Mouse (Mus musculus) embryonic facial prominence, embryonic 11.5 days (tissue): ENCODE measurements around the gene Rnaseh2b. TPM values are rescaled to one million over a fixed set of nuclear protein-coding genes. Genes with fewer than 3 reads are reported as not detected.

Source experiments
- ATAC-seq: fragments of 200-750 bp; cut with Nextera tagmentation; replicated peaks from 2 replicates; pipeline ENCODE4 v1.8.0; 2017; ENCODE audit warnings: low read depth; ENCODE audit not compliant: insufficient number of reproducible peaks, low FRiP score, low TSS enrichment
- DNase-seq: peaks from one replicate; pipeline ENCODE4 v3.0.0-alpha.2; 2015; ENCODE audit warnings: low spot score
- H3K27ac ChIP-seq: fragments of 300-500 bp; sonication (generic); replicated peaks from 2 replicates; pipeline ENCODE4 v1.5.1; 2014; ENCODE audit warnings: mild to moderate bottlenecking, low read depth, low read length, control low read depth
- H3K27me3 ChIP-seq: fragments of 300-500 bp; sonication (generic); 2 replicates; pipeline ENCODE4 v1.6.1; 2014; ENCODE audit warnings: mild to moderate bottlenecking, low read length, moderate library complexity, mixed read lengths; ENCODE audit not compliant: control insufficient read depth, insufficient read depth
- H3K36me3 ChIP-seq: fragments of 300-500 bp; sonication (generic); replicated peaks from 2 replicates; pipeline ENCODE4 v1.6.1; 2014; ENCODE audit warnings: low read depth, mild to moderate bottlenecking, low read length, moderate library complexity, mixed read lengths; ENCODE audit not compliant: control insufficient read depth, insufficient read depth
- H3K4me1 ChIP-seq: fragments of 300-500 bp; sonication (generic); 2 replicates; pipeline ENCODE4 v1.6.1; 2014; ENCODE audit warnings: low read length, mixed read lengths; ENCODE audit not compliant: control insufficient read depth, insufficient read depth
- H3K4me2 ChIP-seq: fragments of 300-500 bp; sonication (generic); 2 replicates; pipeline ENCODE4 v1.6.1; 2014; ENCODE audit warnings: low read depth, mild to moderate bottlenecking, control low read depth, low read length, moderate library complexity
- H3K4me3 ChIP-seq: fragments of 300-500 bp; sonication (generic); 2 replicates; pipeline ENCODE4 v1.5.1; 2014; ENCODE audit warnings: low read depth, low read length, control low read depth
- H3K9ac ChIP-seq: fragments of 300-500 bp; sonication (generic); replicated peaks from 2 replicates; pipeline ENCODE4 v1.6.1; 2014; ENCODE audit warnings: mild to moderate bottlenecking, control low read depth, low read length
- H3K9me3 ChIP-seq: fragments of 300-500 bp; sonication (generic); replicated peaks from 2 replicates; pipeline ENCODE4 v1.6.1; 2016; ENCODE audit warnings: mild to moderate bottlenecking, low read length, inconsistent platforms, mixed read lengths; ENCODE audit not compliant: control insufficient read depth
- WGBS: fragments of 180-500 bp; shearing (Covaris S2); extraction: QIAGEN DNeasy Blood & Tissue Kit; methylation state at CpG from one replicate; pipeline ENCODE4 v1.1.7; 2014; 5-methylcytosine and 5-hydroxymethylcytosine counted together
- polyA plus RNA-seq: library from polyadenylated mRNA; unstranded; fragments of >200 nt; fragmentation: Nextera tagmentation; extraction: Ambion mirVana; gene quantifications from 2 replicates; pipeline ENCODE4 v1.2.1, GENCODE M21; 2014

Gene Rnaseh2b
- polyA plus RNA-seq, 1 experiment from 2014 or later, result 72.0 TPM

- Histone ChIP-seq H3K4me3 (no peak overlapping the region), H3K27ac (no peak overlapping the region), H3K9me3 (no peaks in the 10 kb centered on the region), H3K9ac (no peak overlapping the region), H3K27me3 (no peaks in the 10 kb centered on the region), H3K4me1 (peaks cover 3% of the 10 kb centered on the region; the same call in 1 of the 2 replicates), H3K4me2 (no peak overlapping the region), H3K36me3 (no peaks in the 10 kb centered on the region)
- no peak for ATAC-seq
- WGBS, result 76% methylated on average over 9 of the region's 9 CpGs
- DNase-seq, result peak; percentile 37
Measured at GRCm38 (mm10) chr14:62333909-62334687, 41.7 kb downstream of the Rnaseh2b start.

DNA sequence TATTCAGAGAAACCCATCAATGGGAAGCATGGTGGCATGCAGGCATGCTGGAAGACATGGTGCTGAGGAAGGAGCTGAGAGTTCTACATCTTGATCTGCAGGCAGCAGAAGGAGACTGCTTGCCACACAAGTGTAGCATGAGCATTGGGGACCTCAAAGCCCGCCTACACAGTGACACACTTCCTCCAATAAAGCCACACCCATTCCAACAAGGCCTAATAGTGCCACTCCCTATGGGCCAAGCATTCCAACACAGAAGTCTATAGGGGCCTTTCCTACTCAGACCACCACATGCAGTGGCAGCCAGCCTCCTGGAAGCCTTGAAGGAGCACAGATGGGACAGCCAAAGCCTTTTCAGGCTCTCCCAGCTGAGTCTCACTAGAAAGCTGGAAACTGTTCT lies 46.8 kb downstream of the Rnaseh2b start:
- no peak for DNase-seq
- H3K9me3 ChIP-seq, result no peaks in the 10 kb centered on the region
- H3K27me3 ChIP-seq, result no peaks in the 10 kb centered on the region
- no peak for ATAC-seq
- no peak overlapping the region for H3K4me3 ChIP-seq
- no peak overlapping the region for H3K4me2 ChIP-seq
- no peaks in the 10 kb centered on the region for H3K36me3 ChIP-seq
- peaks cover 3% of the 10 kb centered on the region; the same call in 1 of the 2 replicates for H3K4me1 ChIP-seq
- H3K27ac ChIP-seq, result no peak overlapping the region
- H3K9ac ChIP-seq, result no peak overlapping the region
- 78% methylated on average over 1 of the region's 1 CpGs for WGBS

DNA sequence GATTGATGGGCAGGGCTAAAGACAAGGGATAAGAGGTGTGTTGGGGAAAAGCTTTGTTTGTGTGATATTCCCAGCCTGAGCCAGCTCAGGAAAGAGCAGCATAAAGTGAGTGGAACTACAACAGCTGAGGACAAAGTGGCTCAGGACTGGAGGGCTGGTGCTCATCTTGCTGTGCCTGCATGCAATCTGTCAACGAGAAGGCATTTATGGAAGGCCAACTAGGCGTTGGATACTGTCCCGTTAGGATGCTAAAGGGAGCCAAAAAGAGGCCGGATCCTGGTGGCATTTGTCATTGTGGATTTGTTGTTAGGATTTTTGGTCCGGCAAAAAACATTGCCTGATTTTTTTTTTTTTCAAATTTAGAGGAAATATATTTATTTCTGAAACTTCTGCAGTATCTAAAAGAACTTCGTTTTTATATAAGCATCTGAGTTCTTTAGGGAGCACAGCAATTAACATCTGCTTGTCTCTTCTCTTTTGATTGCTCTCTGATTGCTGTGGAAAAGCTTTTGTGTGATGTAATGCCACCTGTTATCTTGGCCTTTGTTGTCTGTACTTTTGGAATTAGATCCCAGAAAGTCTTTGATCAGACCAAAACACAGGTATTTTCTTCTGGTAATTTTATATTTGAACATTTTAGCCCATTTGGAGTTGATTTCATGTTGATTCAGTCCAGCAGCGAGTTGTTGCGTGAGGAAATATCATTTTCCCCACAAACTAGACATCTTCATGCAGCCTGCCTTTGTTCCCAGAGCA lies 49.7 kb downstream of the Rnaseh2b start:
- Histone ChIP-seq H3K4me1 (no peaks in the 10 kb centered on the region), H3K4me2 (no peak overlapping the region), H3K9ac (no peak overlapping the region), H3K27ac (0 out of 2 replicates have a peak overlapping the region, but pooled peaks have one; percentile 28), H3K4me3 (no peak overlapping the region), H3K9me3 (no peaks in the 10 kb centered on the region), H3K36me3 (no peaks in the 10 kb centered on the region), H3K27me3 (no peaks in the 10 kb centered on the region)
- ATAC-seq (no peak), DNase-seq (peak; percentile 32)
- 68% methylated on average over 8 of the region's 8 CpGs for WGBS

- no peak overlapping the region for H3K4me3 ChIP-seq
- WGBS, result 77% methylated on average over 10 of the region's 10 CpGs
- no peak for ATAC-seq
- H3K4me2 ChIP-seq, result no peak overlapping the region
- H3K27me3 ChIP-seq, result no peaks in the 10 kb centered on the region
- DNase-seq, result no peak
- H3K27ac ChIP-seq, result 0 out of 2 replicates have a peak overlapping the region, but pooled peaks have one; percentile 28
- no peaks in the 10 kb centered on the region for H3K4me1 ChIP-seq
- no peaks in the 10 kb centered on the region for H3K36me3 ChIP-seq
- H3K9ac ChIP-seq, result no peak overlapping the region
- no peaks in the 10 kb centered on the region for H3K9me3 ChIP-seq
Measured at GRCm38 (mm10) chr14:62342643-62343144, 50.3 kb downstream of the Rnaseh2b start.

GRCm38 (mm10) chr14:62346570-62346969 lies 54.2 kb downstream of the Rnaseh2b start:
- Histone ChIP-seq H3K9me3 (no peaks in the 10 kb centered on the region), H3K4me3 (no peak overlapping the region), H3K36me3 (no peaks in the 10 kb centered on the region), H3K27ac (no peak overlapping the region), H3K4me2 (no peak overlapping the region), H3K9ac (no peak overlapping the region), H3K27me3 (no peaks in the 10 kb centered on the region), H3K4me1 (no peaks in the 10 kb centered on the region)
- DNase-seq (no peak), ATAC-seq (no peak)
- 82% methylated on average over 11 of the region's 11 CpGs for WGBS

GRCm38 (mm10) chr14:62347103-62347502 lies 54.7 kb downstream of the Rnaseh2b start:
- DNase-seq (no peak), ATAC-seq (no peak)
- Histone ChIP-seq H3K9ac (no peak overlapping the region), H3K4me2 (no peak overlapping the region), H3K4me1 (no peaks in the 10 kb centered on the region), H3K27ac (no peak overlapping the region), H3K27me3 (no peaks in the 10 kb centered on the region), H3K36me3 (no peaks in the 10 kb centered on the region), H3K9me3 (no peaks in the 10 kb centered on the region), H3K4me3 (no peak overlapping the region)
- 90% methylated on average over 7 of the region's 7 CpGs for WGBS

- Histone ChIP-seq H3K9me3 (no peaks in the 10 kb centered on the region), H3K4me2 (no peak overlapping the region), H3K36me3 (no peaks in the 10 kb centered on the region), H3K27me3 (no peaks in the 10 kb centered on the region), H3K4me1 (no peaks in the 10 kb centered on the region), H3K4me3 (no peak overlapping the region), H3K9ac (no peak overlapping the region), H3K27ac (no peak overlapping the region)
- DNase-seq (no peak), ATAC-seq (no peak)
- 60% methylated on average over 5 of the region's 5 CpGs for WGBS
Measured at GRCm38 (mm10) chr14:62349786-62350185, 57.4 kb downstream of the Rnaseh2b start.

GRCm38 (mm10) chr14:62350186-62350585 lies 57.8 kb downstream of the Rnaseh2b start:
- Histone ChIP-seq H3K27me3 (no peaks in the 10 kb centered on the region), H3K36me3 (no peaks in the 10 kb centered on the region), H3K9me3 (no peaks in the 10 kb centered on the region), H3K27ac (no peak overlapping the region), H3K4me1 (no peaks in the 10 kb centered on the region), H3K4me3 (no peak overlapping the region), H3K9ac (no peak overlapping the region), H3K4me2 (no peak overlapping the region)
- DNase-seq (no peak), ATAC-seq (no peak)
- WGBS, result 68% methylated on average over 4 of the region's 4 CpGs
